Mouse (Mus musculus) neural tube, embryonic 12.5 days (tissue): ENCODE measurements around the gene Gabrd. TPM values are rescaled to one million over a fixed set of nuclear protein-coding genes. Genes with fewer than 3 reads are reported as not detected.
A peak's percentile ranks its signal among the peaks of the same experiment; 100 is the strongest.

Experiments
- ATAC-seq: fragments of 200-750 bp; cut with Nextera tagmentation; 2 replicates; pipeline ENCODE4 v1.8.0; 2017; ENCODE audit warnings: low read depth, mild to moderate bottlenecking, moderate TSS enrichment, moderate library complexity; ENCODE audit not compliant: low FRiP score
- H3K27ac ChIP-seq: fragments of 300-500 bp; sonication (generic); 2 replicates; pipeline ENCODE4 v1.5.1; 2016
- H3K27me3 ChIP-seq: fragments of 300-500 bp; sonication (generic); replicated peaks from 2 replicates; pipeline ENCODE4 v1.6.1; 2016; ENCODE audit warnings: mild to moderate bottlenecking
- H3K36me3 ChIP-seq: fragments of 300-500 bp; sonication (generic); 2 replicates; pipeline ENCODE4 v1.6.1; 2016; ENCODE audit warnings: mild to moderate bottlenecking
- H3K4me1 ChIP-seq: fragments of 300-500 bp; sonication (generic); 2 replicates; pipeline ENCODE4 v1.6.1; 2016
- H3K4me2 ChIP-seq: fragments of 300-500 bp; sonication (generic); replicated peaks from 2 replicates; pipeline ENCODE4 v1.6.1; 2016; ENCODE audit warnings: mild to moderate bottlenecking
- H3K4me3 ChIP-seq: fragments of 300-500 bp; sonication (generic); 2 replicates; pipeline ENCODE4 v1.5.1; 2016
- H3K9ac ChIP-seq: fragments of 300-500 bp; sonication (generic); 2 replicates; pipeline ENCODE4 v1.6.1; 2016; ENCODE audit warnings: mild to moderate bottlenecking
- H3K9me3 ChIP-seq: fragments of 300-500 bp; sonication (generic); 2 replicates; pipeline ENCODE4 v1.6.1; 2016; ENCODE audit warnings: mild to moderate bottlenecking
- WGBS: fragments of 180-500 bp; shearing (Covaris S2); methylation state at CpG from one replicate; pipeline ENCODE4 v1.1.7; 2016; 5-methylcytosine and 5-hydroxymethylcytosine counted together
- polyA plus RNA-seq: library from polyadenylated mRNA; unstranded; fragments of >200 nt; fragmentation: Nextera tagmentation; extraction: Ambion mirVana; gene quantifications from 2 replicates; pipeline ENCODE4 v1.2.1, GENCODE M21; 2016

Gene Gabrd
- polyA plus RNA-seq, 1 experiment from 2014 or later, result 0.34 TPM

DNA sequence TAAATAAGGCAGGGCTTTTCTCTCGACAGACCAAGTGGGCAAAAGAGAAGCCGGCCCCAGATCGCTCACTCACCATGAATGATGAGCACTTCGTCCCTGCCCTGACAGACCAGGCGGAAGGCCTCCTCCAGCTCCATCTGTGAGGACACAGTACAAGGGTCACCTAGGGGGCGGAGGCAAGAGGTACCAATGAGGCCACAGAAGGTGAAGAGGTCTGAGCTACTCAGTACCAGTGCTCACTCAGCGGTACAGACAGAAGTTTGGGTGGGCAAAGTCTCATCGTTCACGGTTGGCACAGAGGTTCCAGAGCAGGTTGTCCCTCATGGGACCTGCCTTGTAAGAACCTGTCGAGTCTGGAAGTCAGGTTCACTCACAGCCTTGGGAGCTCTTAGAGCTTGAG is 41.6 kb downstream of the Gabrd start:
- H3K4me2 ChIP-seq, result no peak overlapping the region
- H3K36me3 ChIP-seq, result no peaks in the 10 kb centered on the region
- H3K9me3 ChIP-seq, result no peaks in the 10 kb centered on the region
- no peak for ATAC-seq
- H3K27ac ChIP-seq, result no peak overlapping the region
- no peak overlapping the region for H3K4me3 ChIP-seq
- no peak overlapping the region for H3K9ac ChIP-seq
- peaks cover 30% of the 10 kb centered on the region for H3K27me3 ChIP-seq
- H3K4me1 ChIP-seq, result peaks cover 6% of the 10 kb centered on the region
- WGBS, result 93% methylated on average over 10 of the region's 10 CpGs

DNA sequence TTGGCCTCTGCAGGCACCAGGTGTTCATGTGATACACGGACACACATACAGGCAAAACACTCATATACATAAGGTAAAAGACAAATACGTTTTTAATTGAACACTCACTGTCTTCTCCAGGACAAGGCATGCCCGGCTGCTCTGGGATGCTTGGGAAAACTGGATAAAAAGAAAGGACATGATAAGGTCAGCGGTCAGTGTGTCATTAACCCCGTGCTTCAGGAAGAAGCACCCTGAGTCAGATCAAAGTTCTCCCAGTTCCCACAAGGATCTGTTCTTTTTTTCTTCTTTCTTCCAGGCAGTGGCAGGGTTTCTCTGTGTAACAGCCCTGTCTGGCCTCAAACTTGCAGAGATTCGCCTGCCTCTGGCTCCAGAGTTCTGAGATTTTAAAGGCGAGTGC is 43.4 kb downstream of the Gabrd start:
- Histone ChIP-seq H3K27me3 (peaks cover 13% of the 10 kb centered on the region), H3K4me3 (no peak overlapping the region), H3K9ac (no peak overlapping the region), H3K36me3 (no peaks in the 10 kb centered on the region), H3K4me2 (no peak overlapping the region), H3K4me1 (no peaks in the 10 kb centered on the region), H3K27ac (no peak overlapping the region), H3K9me3 (no peaks in the 10 kb centered on the region)
- no peak for ATAC-seq
- 85% methylated on average over 7 of the region's 7 CpGs for WGBS

DNA sequence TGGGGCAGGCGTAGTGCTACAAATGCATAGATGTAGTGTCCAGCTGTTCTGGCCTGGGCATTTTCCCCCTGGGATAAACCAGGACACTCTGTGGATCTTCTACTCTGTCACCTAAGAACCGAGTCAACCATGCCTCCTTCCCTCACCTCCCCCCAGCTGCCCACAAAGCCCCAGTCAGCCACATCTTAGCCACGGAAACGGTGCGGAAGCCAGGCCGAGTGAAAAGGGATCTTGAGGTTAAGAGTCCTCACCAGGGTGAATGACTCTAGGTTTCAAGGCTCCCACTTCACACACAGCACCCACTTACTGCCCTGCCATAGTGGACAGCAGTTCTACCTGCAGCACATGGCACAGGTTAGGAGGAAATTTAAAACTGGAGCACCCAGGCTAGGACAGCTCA is 43.9 kb downstream of the Gabrd start:
- ATAC-seq, result no peak
- H3K4me2 ChIP-seq, result no peak overlapping the region
- no peaks in the 10 kb centered on the region for H3K9me3 ChIP-seq
- 88% methylated on average over 6 of the region's 6 CpGs for WGBS
- no peaks in the 10 kb centered on the region for H3K36me3 ChIP-seq
- no peak overlapping the region for H3K4me3 ChIP-seq
- no peaks in the 10 kb centered on the region for H3K4me1 ChIP-seq
- peaks cover 8% of the 10 kb centered on the region for H3K27me3 ChIP-seq
- H3K27ac ChIP-seq, result no peak overlapping the region
- no peak overlapping the region for H3K9ac ChIP-seq

DNA sequence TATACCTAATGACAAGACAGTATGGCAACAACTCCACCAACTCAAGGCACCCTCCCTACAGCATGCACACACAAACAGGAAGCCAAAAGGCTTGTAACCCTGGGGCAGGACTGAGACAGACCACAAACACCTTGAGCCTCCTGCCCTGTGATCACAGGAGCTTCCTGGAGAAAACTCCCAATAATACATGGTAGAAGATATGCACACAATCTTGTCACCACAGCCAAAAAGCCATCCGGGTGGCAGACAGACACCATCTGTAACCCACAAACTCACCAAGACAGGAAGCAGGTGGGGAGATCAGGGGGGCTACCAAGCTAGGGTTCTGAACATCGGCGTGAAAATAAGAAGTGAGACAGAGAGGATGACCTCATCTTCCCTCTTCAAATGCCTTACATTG is 45.3 kb downstream of the Gabrd start:
- Histone ChIP-seq H3K9me3 (no peaks in the 10 kb centered on the region), H3K9ac (no peak overlapping the region), H3K27ac (no peak overlapping the region), H3K4me3 (no peak overlapping the region), H3K4me1 (no peaks in the 10 kb centered on the region), H3K4me2 (no peak overlapping the region), H3K36me3 (no peaks in the 10 kb centered on the region), H3K27me3 (no peaks in the 10 kb centered on the region)
- no peak for ATAC-seq
- 91% methylated on average over 3 of the region's 3 CpGs for WGBS

DNA sequence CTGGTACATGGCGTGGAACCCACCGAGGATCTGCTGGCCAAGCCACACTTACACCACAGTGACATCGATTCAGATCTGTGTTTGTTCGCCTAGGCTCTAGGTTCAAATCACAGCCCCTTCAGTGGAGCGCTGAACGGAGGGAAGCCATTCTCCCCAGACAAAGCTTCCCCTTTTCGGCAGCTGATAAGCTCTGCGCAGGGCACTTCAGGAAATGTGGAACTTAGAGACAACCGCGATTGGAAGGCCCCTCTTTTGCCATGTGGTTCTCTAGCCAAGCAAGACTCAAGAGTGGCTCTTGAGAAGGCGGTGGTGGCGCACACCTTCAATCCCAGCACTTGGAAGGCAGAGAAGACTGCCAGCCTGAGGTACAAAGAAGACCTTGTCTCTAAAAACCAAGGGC is 51.6 kb downstream of the Gabrd start:
- H3K4me3 ChIP-seq, result no peak overlapping the region
- no peaks in the 10 kb centered on the region for H3K27me3 ChIP-seq
- no peaks in the 10 kb centered on the region for H3K36me3 ChIP-seq
- no peak overlapping the region for H3K27ac ChIP-seq
- H3K9ac ChIP-seq, result no peak overlapping the region
- ATAC-seq, result no peak
- WGBS, result 92% methylated on average over 12 of the region's 12 CpGs
- H3K4me1 ChIP-seq, result peaks cover 16% of the 10 kb centered on the region
- H3K9me3 ChIP-seq, result no peaks in the 10 kb centered on the region
- peak overlapping the region; percentile 85; the same call in 1 of the 2 replicates for H3K4me2 ChIP-seq

DNA sequence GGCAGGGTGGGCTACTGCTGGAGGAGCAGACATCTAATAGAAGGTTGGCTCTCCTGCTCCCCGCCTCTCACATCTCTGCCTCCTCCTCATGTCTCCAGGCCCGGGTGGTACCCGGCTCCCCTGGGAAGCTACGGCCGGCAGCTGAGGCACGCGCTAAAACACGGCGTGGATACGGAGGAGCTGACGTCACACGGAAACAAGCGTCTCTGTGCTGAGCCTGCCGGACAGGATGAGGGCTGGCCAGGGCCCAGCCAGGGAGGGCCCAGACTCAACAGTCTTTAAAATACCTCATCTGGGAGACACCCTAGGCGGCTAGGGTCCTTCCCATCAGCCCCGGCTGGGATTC is 52.3 kb downstream of the Gabrd start:
- H3K27me3 ChIP-seq, result no peaks in the 10 kb centered on the region
- H3K4me3 ChIP-seq, result peak overlapping the region; percentile 53
- H3K9me3 ChIP-seq, result no peaks in the 10 kb centered on the region
- H3K36me3 ChIP-seq, result no peaks in the 10 kb centered on the region
- WGBS, result 2% methylated on average over 16 of the region's 16 CpGs
- peaks cover 16% of the 10 kb centered on the region for H3K4me1 ChIP-seq
- ATAC-seq, result peak; percentile 91
- peak overlapping the region; percentile 85 for H3K4me2 ChIP-seq
- H3K27ac ChIP-seq, result peak overlapping the region; percentile 85
- H3K9ac ChIP-seq, result peak overlapping the region; percentile 82

DNA sequence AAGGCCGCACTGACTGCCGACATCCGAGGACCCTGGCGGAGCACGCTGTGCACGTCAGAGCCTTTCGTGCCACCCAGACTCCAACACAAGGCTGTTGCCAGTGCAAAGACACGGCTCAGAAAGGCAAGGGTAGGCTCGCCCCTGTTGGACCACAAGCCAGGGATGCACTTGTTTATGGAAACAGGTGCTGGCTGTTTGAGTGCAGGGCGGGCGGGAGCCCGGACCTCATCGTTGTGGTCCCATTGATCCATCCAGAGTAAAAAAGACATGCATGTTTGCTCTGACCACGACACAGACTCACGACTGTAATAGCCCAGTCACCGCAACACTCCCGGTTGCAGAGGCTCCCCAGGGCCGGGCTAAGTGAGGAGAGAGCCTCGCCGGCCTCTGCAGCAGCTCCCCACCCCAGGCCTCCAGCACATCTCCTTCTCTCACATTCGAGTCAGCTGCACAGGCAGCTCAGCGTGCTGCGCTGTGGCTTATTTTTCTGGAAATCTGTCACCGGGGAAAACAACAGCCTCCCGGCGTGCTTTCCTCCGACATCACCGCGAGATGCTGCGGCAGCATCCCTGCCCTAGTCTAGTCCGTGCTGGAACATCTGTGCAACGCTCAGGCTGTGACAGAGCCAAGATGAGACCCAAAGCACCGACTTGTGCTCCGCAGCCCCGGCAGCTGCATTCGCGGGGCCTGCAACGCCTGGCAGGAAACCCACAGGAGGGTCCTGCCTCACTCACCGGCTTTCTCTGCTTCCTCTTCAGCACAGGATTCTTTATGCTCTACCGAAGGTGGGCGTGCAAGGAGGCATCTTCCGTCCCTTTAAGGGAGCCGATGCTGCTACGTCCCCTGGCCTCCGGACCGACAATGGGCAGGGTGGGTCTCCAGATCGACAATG is 53.0 kb downstream of the Gabrd start:
- no peaks in the 10 kb centered on the region for H3K36me3 ChIP-seq
- peak overlapping the region; percentile 82 for H3K9ac ChIP-seq
- 8% methylated on average over 47 of the region's 47 CpGs for WGBS
- peak overlapping the region; percentile 85 for H3K27ac ChIP-seq
- H3K4me2 ChIP-seq, result peak overlapping the region; percentile 85
- H3K27me3 ChIP-seq, result no peaks in the 10 kb centered on the region
- peak; percentile 71 for ATAC-seq
- H3K4me3 ChIP-seq, result peak overlapping the region; percentile 53
- no peaks in the 10 kb centered on the region for H3K9me3 ChIP-seq
- H3K4me1 ChIP-seq, result peaks cover 16% of the 10 kb centered on the region

DNA sequence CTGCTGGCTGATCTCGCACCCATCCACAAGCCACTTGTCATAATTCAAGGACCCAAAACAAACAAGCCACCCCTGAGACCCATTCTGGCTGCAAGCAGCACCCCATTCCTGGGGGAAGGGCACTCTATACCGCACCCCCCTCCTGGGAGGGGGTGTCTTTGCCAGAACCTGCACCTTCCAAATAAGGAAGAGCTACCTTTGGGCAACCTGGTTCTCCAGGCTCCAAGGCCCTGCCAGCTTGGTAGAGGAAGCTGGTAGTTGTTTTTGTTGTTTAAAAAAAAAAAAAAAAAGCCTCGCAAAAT is 53.7 kb downstream of the Gabrd start:
- H3K27ac ChIP-seq, result no peak overlapping the region; the same call in 1 of the 2 replicates
- 41% methylated on average over 3 of the region's 3 CpGs for WGBS

DNA sequence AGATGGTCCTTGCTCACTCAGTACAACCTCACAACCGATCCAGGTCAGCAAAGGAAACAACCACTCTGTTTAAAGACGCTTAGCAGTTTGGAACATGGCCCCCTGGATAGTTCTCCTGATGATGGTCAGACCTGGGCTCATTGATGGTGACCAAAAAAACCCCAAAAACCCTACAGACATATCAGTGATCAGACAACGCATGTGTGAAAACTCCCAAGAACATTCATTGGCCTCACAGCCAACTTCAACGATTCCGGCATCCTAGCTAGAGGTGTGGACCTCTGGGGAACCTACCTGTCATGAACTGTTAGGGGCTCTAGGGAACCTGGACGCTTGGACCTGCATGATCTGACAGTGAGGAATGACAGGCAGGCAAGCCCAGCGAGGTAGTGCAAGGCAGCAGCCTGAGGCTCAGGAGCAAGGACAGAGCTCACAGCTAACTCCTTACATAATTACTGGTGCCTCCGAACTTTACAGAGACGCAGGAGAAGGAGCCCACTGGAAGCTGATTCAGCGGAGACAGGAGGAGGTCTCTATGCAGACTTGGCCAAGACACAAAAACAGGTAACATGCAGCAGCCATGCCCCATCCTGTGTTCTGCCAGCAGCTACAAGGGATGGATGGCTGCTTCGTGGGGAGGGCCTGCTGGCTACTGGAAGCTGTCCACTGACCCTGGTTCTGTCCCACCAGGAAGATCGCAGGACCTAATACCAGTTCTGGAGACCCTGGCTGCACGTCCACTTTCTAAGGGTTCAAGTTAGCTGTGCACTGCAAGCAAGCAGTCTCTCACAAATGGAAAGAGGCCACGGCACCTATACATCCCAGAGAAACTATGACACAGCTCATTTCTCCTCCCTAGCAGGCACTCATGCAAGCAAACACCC is 54.3 kb downstream of the Gabrd start:
- Histone ChIP-seq H3K9ac (peak overlapping the region; percentile 82), H3K4me2 (peak overlapping the region; percentile 85), H3K36me3 (no peaks in the 10 kb centered on the region), H3K4me1 (peaks cover 16% of the 10 kb centered on the region), H3K9me3 (no peaks in the 10 kb centered on the region), H3K27ac (no peak overlapping the region), H3K27me3 (no peaks in the 10 kb centered on the region), H3K4me3 (peak overlapping the region; percentile 53)
- WGBS, result 82% methylated on average over 14 of the region's 14 CpGs
- ATAC-seq, result no peak

More for the DNA sequence above, 53.7 kb downstream of the Gabrd start:
- ATAC-seq, result no peak
- Histone ChIP-seq H3K9me3 (no peaks in the 10 kb centered on the region), H3K4me1 (peaks cover 16% of the 10 kb centered on the region), H3K36me3 (no peaks in the 10 kb centered on the region), H3K4me3 (peak overlapping the region; percentile 53), H3K4me2 (peak overlapping the region; percentile 85), H3K9ac (peak overlapping the region; percentile 82), H3K27me3 (no peaks in the 10 kb centered on the region)

DNA sequence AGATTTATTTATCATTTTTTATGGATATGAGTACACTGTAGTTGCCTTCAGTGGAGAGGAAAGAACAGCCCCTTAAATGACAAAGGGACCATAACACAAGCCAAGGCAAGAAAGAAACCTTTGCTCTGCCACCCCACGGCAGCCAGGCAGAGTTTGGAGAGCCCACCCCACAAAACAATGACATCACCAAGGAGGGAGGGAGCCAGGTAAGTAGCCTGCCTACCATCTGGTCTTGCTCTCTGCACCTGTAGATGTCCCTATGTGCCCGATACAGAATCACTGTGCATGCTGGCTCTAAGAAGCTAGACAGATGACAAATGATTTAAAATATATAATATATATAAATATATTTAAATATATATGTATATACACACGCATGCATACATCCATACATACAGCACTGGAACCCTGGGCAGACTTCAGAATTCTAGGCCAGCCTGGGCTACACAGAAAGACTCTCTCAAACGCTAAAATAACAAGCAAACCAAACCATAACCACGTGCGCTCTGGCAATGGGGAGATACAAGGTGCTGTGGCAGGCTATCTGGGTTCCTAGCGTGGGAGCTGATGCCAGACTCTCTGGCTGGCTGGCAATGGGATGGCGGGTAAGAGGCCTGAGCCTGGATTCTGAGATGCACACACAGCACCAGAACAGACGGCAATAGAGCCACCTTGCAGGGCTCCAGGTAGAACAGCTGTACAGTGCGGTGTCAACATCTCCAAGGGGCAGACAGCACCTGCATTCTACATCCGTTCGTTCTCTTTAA is 61.4 kb downstream of the Gabrd start:
- no peaks in the 10 kb centered on the region for H3K27me3 ChIP-seq
- no peak overlapping the region for H3K4me3 ChIP-seq
- no peaks in the 10 kb centered on the region for H3K36me3 ChIP-seq
- no peak for ATAC-seq
- H3K27ac ChIP-seq, result no peak overlapping the region
- no peak overlapping the region for H3K9ac ChIP-seq
- WGBS, result 91% methylated on average over 12 of the region's 12 CpGs
- H3K4me1 ChIP-seq, result no peaks in the 10 kb centered on the region
- no peak overlapping the region for H3K4me2 ChIP-seq
- no peaks in the 10 kb centered on the region for H3K9me3 ChIP-seq
